Comparison of ENCODE assay signal across 10 mouse cellular contexts in the genomic region with DNA sequence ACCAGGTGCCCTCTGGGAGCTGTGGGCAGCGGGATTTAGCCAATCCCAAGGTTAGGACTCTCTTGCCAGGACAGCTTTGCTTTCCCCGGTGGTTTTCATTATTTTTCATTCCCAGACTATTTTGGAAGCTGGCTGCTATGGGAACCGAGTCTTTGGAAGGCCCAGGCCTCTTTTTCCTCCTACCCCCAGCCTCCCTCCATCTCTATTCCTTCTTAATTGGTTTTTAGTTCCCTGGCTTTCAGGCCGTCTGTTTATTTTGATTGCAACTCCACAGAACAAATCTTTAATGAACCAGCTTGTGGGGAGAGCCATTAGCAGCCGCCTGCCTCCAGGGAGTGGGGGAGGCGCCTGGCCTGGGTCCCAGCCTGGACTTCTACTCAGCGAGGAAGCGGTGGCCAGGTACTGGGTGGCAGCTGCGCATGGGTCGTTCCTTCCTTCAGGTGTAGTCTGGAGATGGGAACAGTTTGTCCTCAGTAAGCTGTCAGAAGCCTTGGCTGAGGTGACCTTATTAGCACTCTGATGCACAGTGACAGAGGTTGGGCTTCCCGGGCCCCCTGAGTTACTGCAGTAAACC.
A peak's percentile ranks its signal among the peaks of the same experiment; 100 is the strongest.
DNase-seq lines count a peak whose midpoint lies in the region; ATAC-seq lines count a peak whose summit lies in the region.
"Had no signal": no experiment of that assay in that cellular context is flagged by ENCODE, and none has a peak within 500 bp of the region (broad histone marks: within the 10 kb centered on the region; RNA-seq: fewer than 3 reads in every experiment).

No protein-coding gene starts in this region.

- H3K4me1 ChIP-seq in kidney, embryonic 16.5 days (ENCODE audit: insufficient read depth, low read length), result peaks cover 46% of the 10 kb centered on the region
- peaks cover 61% of the 10 kb centered on the region for H3K4me1 ChIP-seq in limb, embryonic 12.5 days (replicated peaks)
- H3K4me1 ChIP-seq in stomach, embryonic 14.5 days (ENCODE audit: control insufficient read depth, insufficient read depth, low read length), result peaks cover 16% of the 10 kb centered on the region

- no peaks in the 10 kb centered on the region for H3K9me3 ChIP-seq in kidney, embryonic 16.5 days (ENCODE audit: low read length)
- H3K9me3 ChIP-seq in limb, embryonic 12.5 days, result no peaks in the 10 kb centered on the region
- no peaks in the 10 kb centered on the region for H3K9me3 ChIP-seq in stomach, embryonic 14.5 days (ENCODE audit: control insufficient read depth, low read depth, low read length)

- DNase-seq in gastrocnemius, postnatal 10 days, result peak; percentile 55
- no peak for DNase-seq in gastrocnemius, adult 8-10 months (ENCODE audit: low spot score in 2 of 2)
- peak; percentile 43 to 58 for DNase-seq in cerebellum, postnatal 36 days
- DNase-seq in gastrocnemius, postnatal 4 days (ENCODE audit: low spot score in 2 of 2), result peak; percentile 41
- DNase-seq in natural killer cell, adult 2 months (ENCODE audit: low spot score in 2 of 2), result no peak

- peak; percentile 70 for ATAC-seq in kidney, embryonic 16.5 days (ENCODE audit: low FRiP score, low TSS enrichment)
- peak; percentile 76 for ATAC-seq in limb, embryonic 12.5 days (ENCODE audit: insufficient number of reproducible peaks, insufficient read depth, low FRiP score, low TSS enrichment, low read depth)
- 0 out of 2 replicates have a peak, but pooled peaks have one; percentile 68 for ATAC-seq in stomach, embryonic 14.5 days (ENCODE audit: insufficient number of reproducible peaks, insufficient read depth, low FRiP score, low read depth)

- H3K9ac ChIP-seq in kidney, embryonic 16.5 days (replicated peaks; ENCODE audit: low read length), result peak overlapping the region; percentile 35; the same call in 1 of the 2 replicates
- 0 out of 2 replicates have a peak overlapping the region, but pooled peaks have one; percentile 18 for H3K9ac ChIP-seq in limb, embryonic 12.5 days (replicated peaks)
- H3K9ac ChIP-seq in stomach, embryonic 14.5 days (replicated peaks; ENCODE audit: low read depth, low read length), result no peak overlapping the region

- H3K4me2 ChIP-seq in kidney, embryonic 16.5 days (replicated peaks; ENCODE audit: low read depth, low read length), result no peak overlapping the region
- H3K4me2 ChIP-seq in limb, embryonic 12.5 days, result peak overlapping the region; percentile 17; the same call in 1 of the 2 replicates
- H3K4me2 ChIP-seq in stomach, embryonic 14.5 days (replicated peaks; ENCODE audit: low read depth, low read length), result no peak overlapping the region

- H3K27ac ChIP-seq in kidney, embryonic 16.5 days (ENCODE audit: low read length), result peak overlapping the region; percentile 78
- H3K27ac ChIP-seq in limb, embryonic 12.5 days, result peak overlapping the region; percentile 97
- no peak overlapping the region; the same call in 1 of the 2 replicates for H3K27ac ChIP-seq in stomach, embryonic 14.5 days (ENCODE audit: low read length)

- no peaks in the 10 kb centered on the region for H3K27me3 ChIP-seq in kidney, embryonic 16.5 days (ENCODE audit: insufficient read depth, low read length)
- no peaks in the 10 kb centered on the region for H3K27me3 ChIP-seq in limb, embryonic 12.5 days
- no peaks in the 10 kb centered on the region for H3K27me3 ChIP-seq in stomach, embryonic 14.5 days (ENCODE audit: control insufficient read depth, insufficient read depth, low read length)
- H3K27me3 ChIP-seq: CH12.LX had no signal

- 18% methylated on average over 11 of the region's 11 CpGs for WGBS in kidney, embryonic 16.5 days
- 15% methylated on average over 11 of the region's 11 CpGs for WGBS in limb, embryonic 12.5 days
- WGBS in stomach, embryonic 14.5 days, result 37% methylated on average over 11 of the region's 11 CpGs

- H3K36me3 ChIP-seq in kidney, embryonic 16.5 days (ENCODE audit: insufficient read depth, low read length), result no peaks in the 10 kb centered on the region
- no peaks in the 10 kb centered on the region for H3K36me3 ChIP-seq in limb, embryonic 12.5 days
- no peaks in the 10 kb centered on the region for H3K36me3 ChIP-seq in stomach, embryonic 14.5 days (ENCODE audit: control insufficient read depth, insufficient read depth, low read length)

- no peak overlapping the region for H3K4me3 ChIP-seq in kidney, embryonic 16.5 days (ENCODE audit: low read length)
- no peak overlapping the region for H3K4me3 ChIP-seq in limb, embryonic 12.5 days (replicated peaks)
- H3K4me3 ChIP-seq in stomach, embryonic 14.5 days (ENCODE audit: low read depth, low read length), result no peak overlapping the region
- H3K4me3 ChIP-seq: megakaryocyte, embryonic 14.5 days had no signal

Comparison
In these comparisons a context has a peak if more than half of its experiments do, and no peak if none do; other contexts are left out.
1. DNase-seq: peak in gastrocnemius, postnatal 10 days (single experiment), cerebellum, postnatal 36 days (2 of 2) and gastrocnemius, postnatal 4 days (2 of 2); none in gastrocnemius, adult 8-10 months (0 of 2) and natural killer cell, adult 2 months (0 of 2).
2. Peak in every context shown above with its lines, with median percentiles within 50 percentile points of each other: ATAC-seq.